Mouse (Mus musculus): ENCODE measurements around the gene Gm20605. TPM values are rescaled to one million over a fixed set of nuclear protein-coding genes. Genes with fewer than 3 reads are reported as not detected.
A peak's percentile ranks its signal among the peaks of the same experiment; 100 is the strongest.

Gm20605 gene
- 13.3 and 14.4 TPM in 2 replicates for polyA plus RNA-seq (2012; rRNA removed)

- peak; percentile 99 to 100 for DNase-seq (ENCODE audit: extremely low spot score in 1 of 2, low spot score in 1 of 2)
Observed at GRCm38 (mm10) chr5:137628498-137629305, at the start of gene Gm20605, which contains the start of the genes Fbxo24 and Lrch4. Gene Gm20605 (plus strand): TSS chr5:137629175. Gene Fbxo24 (minus strand): TSS chr5:137629002. Gene Lrch4 (plus strand): TSS chr5:137629121.

DNA sequence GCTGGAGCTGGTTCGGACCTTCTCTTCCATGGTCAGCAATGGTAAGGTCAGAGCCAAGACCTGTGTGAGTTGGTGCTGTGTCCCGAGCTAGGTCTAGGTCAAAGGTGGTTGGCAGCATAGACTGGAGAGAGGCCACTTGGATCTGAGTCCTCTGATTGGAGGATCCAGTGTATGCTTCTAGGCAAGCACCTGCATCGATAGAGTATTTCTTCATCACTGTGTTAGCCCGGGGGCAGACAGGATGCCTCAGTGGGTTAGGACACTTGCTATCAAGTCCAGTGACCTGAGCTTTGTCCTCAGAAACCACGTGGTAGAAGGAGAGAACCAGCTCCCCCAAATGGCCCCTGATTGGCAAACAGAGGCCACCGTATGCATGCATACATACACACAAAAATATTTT lies 48.7 kb upstream of the Gm20605 start:
- no peak for DNase-seq (ENCODE audit: extremely low spot score in 1 of 2, low spot score in 1 of 2)

DNA sequence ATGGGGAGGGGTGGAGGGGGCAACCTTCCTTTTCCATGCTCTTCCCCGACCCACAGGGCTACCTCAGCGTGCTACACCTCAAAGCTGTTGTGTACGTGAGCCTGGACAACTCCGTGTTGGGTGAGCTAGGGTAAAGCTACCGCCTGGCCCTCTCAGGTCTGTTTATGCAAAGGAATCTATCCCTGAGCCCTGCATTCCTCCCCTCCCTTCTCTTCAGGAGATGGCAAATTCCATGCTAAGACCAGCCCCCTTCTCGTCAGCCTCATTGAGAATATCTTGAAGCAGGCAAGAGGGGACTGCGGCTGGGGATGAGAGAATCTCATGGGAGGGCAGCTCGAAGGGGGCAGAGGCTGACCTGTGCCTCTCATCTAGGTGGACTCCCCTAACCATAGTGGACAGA lies 46.3 kb upstream of the Gm20605 start:
- no peak for DNase-seq (ENCODE audit: extremely low spot score in 1 of 2, low spot score in 1 of 2)

DNA sequence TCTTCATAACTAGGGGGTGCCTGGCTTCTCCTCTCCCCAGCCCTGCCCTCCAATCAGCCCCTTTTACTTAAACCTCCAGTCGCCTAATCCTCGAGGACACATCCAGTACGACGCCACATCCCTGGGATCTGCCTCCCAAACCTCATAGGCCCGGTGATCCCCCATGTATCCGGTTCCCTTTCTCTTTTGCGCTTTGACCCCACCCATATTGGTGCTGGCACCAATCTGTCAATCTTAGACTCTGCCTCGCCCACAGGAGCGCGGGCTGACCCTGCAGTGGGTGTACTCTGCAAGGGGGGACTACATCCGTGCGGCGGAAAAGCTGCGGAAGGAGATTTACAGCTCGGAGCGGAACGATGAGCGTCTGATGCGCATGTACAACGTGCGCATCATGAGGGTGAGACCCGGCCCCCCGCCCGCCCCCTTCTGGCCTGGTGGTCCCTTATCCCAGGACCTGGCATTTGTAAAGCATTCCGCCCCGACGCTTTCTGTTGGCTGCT lies 45.3 kb upstream of the Gm20605 start:
- peak in 1 of 2 experiments; percentile 59 for DNase-seq (ENCODE audit: extremely low spot score in 1 of 2, low spot score in 1 of 2)

DNA sequence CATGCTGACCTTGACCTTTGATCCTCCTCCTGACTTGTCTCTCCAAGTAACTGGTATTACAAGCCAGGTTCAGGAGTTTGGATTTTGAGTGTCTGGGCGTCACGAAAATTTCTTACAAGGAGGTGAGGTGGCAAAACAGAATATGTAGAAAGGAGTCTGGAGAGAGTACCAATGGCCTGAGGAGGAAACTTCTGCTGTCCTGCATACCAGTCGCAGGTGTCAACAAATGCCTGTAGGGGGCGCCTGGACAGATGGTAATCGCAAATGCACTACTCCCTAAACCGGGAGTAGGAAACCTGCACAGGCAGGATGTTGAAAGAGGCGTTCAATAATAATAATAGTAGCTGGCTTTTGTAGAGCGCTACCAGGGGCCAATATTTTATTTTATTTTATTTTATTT lies 44.0 kb upstream of the Gm20605 start:
- DNase-seq (ENCODE audit: extremely low spot score in 1 of 2, low spot score in 1 of 2), result peak in 1 of 2 experiments; percentile 80

DNA sequence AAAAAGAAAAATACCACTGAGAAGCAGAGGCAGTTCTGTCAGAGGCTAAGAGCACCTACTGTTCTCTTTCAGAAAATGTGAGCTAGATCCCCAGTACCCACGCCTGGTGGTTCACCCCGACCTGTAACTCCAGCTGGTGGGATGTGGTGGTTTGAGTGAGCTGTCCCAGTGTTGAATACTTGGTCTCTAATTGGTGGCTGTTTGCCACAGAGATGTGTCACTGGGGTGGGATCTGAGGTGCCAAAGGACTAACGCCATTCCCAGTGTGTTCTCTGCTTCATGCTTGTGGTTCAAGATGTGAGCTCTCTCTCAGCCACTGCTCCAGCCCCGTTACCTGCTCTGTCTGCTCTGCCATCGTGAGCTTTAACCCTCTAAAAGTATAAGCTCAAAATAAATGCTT lies 38.5 kb upstream of the Gm20605 start:
- no peak for DNase-seq (ENCODE audit: extremely low spot score in 1 of 2, low spot score in 1 of 2)

DNA sequence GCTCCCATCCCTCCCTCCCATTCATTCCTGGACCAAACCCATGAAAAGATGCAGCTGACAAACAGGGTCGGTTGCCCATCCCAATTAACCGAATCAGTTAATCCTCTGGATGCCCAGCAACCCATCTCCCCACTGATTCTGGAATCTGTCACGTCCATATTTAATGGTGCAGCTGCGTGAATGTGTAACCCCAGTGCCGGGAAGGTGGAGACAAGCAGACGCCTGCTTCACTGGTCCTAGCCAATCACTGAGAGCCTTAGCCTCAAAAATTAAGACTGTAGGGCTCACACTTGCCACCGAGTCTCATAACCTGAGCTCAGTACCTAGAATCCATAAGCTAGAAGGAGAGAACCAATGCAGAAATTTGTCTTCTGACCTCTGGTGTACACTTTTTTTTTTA lies 33.1 kb upstream of the Gm20605 start:
- DNase-seq (ENCODE audit: extremely low spot score in 1 of 2, low spot score in 1 of 2), result no peak

DNA sequence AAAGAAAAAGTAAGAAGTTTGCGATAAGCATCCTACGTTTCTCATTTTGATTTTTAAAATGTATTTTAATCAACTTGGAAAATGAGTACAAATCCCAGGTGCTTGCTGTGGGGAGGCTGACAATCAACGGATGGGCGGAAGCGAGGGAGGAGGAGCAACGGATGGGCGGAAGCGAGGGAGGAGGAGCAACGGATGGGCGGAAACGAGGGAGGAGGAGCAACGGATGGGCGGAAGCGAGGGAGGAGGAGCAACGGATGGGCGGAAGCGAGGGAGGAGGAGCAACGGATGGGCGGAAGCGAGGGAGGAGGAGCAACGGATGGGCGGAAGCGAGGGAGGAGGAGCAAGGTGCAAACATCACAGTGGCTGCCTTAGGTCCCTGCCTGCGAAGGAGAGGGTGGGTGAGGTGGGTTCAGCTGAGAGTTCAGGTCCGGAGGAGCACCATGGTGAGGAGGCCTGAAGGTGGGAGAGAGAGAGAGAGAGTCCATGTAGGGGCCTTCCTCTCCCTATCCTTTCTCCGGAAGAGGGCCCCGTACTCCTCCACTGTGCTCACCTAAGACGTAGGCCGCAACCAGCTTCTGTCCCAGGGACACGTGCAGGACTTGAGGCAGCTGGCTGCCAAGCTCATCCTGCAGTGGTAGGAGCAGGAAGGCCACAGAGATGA lies 32.2 kb upstream of the Gm20605 start:
- no peak for DNase-seq (ENCODE audit: extremely low spot score in 1 of 2, low spot score in 1 of 2)

DNA sequence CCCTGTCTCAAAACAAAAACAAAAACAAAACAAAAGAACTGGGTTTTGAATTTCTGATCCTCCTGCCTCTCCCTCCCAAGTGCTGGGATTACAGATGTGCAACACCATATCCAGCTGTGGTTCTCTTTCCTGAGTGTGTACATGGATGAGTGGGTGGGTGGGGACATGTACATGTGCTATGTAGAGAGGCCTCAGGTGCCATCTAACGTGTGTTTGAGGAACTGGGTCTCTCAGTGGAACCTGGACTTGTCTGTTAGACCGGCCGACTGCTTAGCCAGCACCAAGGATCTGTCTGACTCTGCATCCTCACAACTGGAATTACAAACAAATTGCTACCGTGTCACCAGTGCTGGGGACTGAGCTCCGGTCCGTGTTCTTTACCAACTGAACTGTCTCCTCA lies 31.4 kb upstream of the Gm20605 start:
- no peak for DNase-seq (ENCODE audit: extremely low spot score in 1 of 2, low spot score in 1 of 2)

- no peak for DNase-seq (ENCODE audit: extremely low spot score in 1 of 2, low spot score in 1 of 2)
Observed at GRCm38 (mm10) chr5:137598100-137598826, 30.7 kb upstream of the Gm20605 start.

DNA sequence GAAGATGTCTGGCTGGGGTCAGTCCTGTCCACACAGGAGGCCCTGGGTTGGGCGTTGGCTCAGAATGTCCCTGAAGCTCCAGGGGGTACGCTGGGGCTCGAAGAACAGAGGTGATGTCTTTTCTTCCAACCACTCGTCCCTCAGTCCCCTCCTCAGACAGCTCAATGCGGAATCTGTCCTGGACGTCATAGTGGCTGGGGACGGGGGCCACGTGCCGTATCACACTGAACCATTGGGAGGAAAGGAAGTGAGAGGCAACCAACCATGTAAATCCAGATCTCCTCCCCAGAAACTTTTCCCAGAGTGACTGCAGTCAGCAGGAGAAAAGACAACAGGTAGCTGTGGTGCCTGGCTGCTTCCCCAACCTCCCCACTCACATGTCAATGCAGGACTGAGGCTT lies 29.4 kb upstream of the Gm20605 start:
- no peak for DNase-seq (ENCODE audit: extremely low spot score in 1 of 2, low spot score in 1 of 2)

DNA sequence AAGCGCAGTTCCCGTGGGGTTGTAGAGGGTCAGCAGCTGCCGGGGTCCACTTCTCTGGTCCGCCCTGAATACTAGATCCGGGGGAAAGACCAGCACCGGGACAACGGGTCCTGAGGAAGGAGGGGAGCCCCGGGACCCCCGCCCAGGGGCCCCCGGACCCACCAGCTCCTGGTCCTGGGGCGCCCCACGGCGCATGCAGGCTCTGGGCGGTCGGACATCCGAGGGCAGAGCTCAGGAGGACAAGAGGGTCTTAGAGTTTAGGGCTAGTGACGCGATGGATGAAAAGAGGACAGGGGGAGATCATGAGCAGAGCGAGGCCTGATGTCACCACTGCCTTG lies 28.7 kb upstream of the Gm20605 start:
- no peak for DNase-seq (ENCODE audit: extremely low spot score in 1 of 2, low spot score in 1 of 2)

DNA sequence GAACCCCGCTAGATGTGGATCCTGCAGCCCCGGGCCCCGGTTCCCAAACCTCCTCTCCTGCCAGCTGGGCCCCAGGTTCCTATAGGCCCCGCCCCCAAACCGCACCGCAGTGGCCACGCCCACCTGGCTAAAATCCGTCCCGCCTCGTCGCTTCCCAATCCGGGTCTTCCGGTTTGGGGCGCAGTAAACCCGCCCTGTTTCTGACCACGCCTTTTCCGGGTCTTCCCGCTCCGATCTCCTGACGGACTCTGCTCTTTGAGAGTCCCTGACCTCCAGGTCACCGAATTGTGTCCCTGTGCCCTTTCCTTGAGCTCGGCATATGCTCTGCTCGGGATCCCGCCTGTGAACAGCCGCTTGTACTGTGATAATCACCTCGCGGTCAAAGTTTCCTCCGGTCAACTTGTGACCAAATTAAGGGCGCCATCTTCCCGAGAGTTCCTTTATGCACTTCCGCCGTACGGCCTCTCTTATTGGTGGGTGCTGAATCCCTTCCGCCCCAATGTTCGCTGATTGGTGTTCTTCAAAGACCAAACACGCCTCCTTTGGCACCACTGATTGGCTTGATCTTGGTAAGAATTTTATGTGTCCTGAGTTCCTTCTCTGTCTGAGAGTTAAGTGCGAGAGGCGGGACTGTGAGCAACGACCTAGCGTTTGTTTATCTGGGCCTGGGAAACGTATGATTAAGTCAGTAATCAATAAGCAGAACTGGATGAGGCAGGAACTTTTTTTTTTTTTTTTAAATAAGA lies 28.2 kb upstream of the Gm20605 start, which contains the start of gene Mospd3:
Mospd3 (minus strand) TSS at position 440 of the 746 bp plus-strand sequence.
- peak; percentile 93 to 96 for DNase-seq (ENCODE audit: extremely low spot score in 1 of 2, low spot score in 1 of 2)

GRCm38 (mm10) chr5:137601365-137601729 lies 27.6 kb upstream of the Gm20605 start:
- DNase-seq (ENCODE audit: extremely low spot score in 1 of 2, low spot score in 1 of 2), result no peak

- DNase-seq (ENCODE audit: extremely low spot score in 1 of 2, low spot score in 1 of 2), result no peak
Observed at GRCm38 (mm10) chr5:137607860-137608653, 20.9 kb upstream of the Gm20605 start.

DNA sequence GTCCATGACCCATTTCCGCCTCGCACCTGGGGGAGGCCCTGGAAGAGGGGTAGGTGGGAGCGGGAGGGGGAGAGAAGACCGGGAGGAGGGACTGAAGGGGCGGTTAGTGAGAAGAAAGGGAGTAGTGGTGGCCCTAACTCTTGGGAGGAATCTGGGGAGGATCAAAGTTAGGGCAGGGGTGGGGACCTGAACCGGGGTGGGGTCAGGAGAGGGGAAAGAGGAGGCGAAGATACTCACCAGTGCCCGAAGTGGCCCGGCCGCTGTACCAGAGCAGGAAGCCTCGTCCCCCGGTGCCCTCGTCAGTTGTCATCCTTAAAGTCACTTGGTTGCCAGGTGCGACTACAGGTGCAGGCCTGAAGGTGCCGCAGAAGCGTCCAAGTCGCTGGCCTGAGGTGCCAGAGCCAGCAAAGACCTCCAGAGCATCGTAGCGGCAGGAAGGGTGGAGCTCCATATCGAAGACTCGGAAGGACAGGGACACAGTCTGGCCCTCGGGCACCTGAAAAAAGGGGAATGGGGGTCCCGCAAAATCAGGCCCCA lies 20.3 kb upstream of the Gm20605 start:
- no peak for DNase-seq (ENCODE audit: extremely low spot score in 1 of 2, low spot score in 1 of 2)

DNA sequence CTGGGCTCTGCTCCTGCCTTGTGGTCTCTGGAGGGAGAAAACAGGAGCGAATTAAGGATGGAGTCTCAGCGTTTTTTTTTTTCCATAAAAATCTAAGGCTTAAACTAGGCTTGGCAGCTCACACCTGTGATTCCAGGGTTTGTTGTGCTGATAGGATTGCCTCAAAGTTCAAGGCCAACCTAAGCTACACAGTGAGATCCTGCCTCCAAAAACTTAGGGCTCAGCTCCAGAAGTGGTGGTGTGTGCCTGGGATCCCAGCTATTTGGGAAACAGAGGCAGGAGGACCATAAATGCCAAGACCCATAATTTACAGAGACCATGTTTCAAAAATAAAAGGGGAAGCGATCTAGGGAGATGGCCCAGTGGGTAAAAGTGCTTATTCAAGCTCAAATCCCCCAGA lies 19.7 kb upstream of the Gm20605 start:
- no peak for DNase-seq (ENCODE audit: extremely low spot score in 1 of 2, low spot score in 1 of 2)

- DNase-seq (ENCODE audit: extremely low spot score in 1 of 2, low spot score in 1 of 2), result no peak
Observed at GRCm38 (mm10) chr5:137610056-137610455, 18.9 kb upstream of the Gm20605 start.

- no peak for DNase-seq (ENCODE audit: extremely low spot score in 1 of 2, low spot score in 1 of 2)
Observed at GRCm38 (mm10) chr5:137610548-137611244, 18.3 kb upstream of the Gm20605 start.
